Mouse (Mus musculus): ENCODE results near the gene Egfem1. TPM values are rescaled to one million over a fixed set of nuclear protein-coding genes. Genes with fewer than 3 reads are reported as not detected.

The Egfem1 gene
- polyA plus RNA-seq, 1 experiment from 2014 or later: not detected

- WGBS: 86% methylated on average over 1 of the region's 1 CpGs
- Histone ChIP-seq H3K9me3 (ENCODE audit: control insufficient read depth, low read length) (no peaks in the 10 kb centered on the region), H3K4me2 (no peak overlapping the region), H3K36me3 (ENCODE audit: control insufficient read depth, insufficient read depth, low read length) (no peaks in the 10 kb centered on the region), H3K9ac (ENCODE audit: low read depth, low read length) (no peak overlapping the region), H3K27ac (ENCODE audit: low read depth, low read length) (no peak overlapping the region), H3K27me3 (replicated peaks; ENCODE audit: control insufficient read depth, insufficient read depth, low read length) (no peaks in the 10 kb centered on the region), H3K4me1 (replicated peaks; ENCODE audit: control insufficient read depth, insufficient read depth, low read length) (no peaks in the 10 kb centered on the region), H3K4me3 (ENCODE audit: low read depth, low read length) (no peak overlapping the region)
- no peak for DNase-seq (ENCODE audit: low spot score)
- no peak for ATAC-seq (replicated peaks; ENCODE audit: low FRiP score)
Observed at GRCm38 (mm10) chr3:29544056-29544455, 462.2 kb downstream of the Egfem1 start.

GRCm38 (mm10) chr3:29563171-29563570 lies 481.3 kb downstream of the Egfem1 start:
- ATAC-seq (replicated peaks; ENCODE audit: low FRiP score) (no peak), DNase-seq (ENCODE audit: low spot score) (no peak)
- Histone ChIP-seq H3K9me3 (ENCODE audit: control insufficient read depth, low read length) (no peaks in the 10 kb centered on the region), H3K4me3 (ENCODE audit: low read depth, low read length) (no peak overlapping the region), H3K36me3 (ENCODE audit: control insufficient read depth, insufficient read depth, low read length) (no peaks in the 10 kb centered on the region), H3K4me1 (replicated peaks; ENCODE audit: control insufficient read depth, insufficient read depth, low read length) (no peaks in the 10 kb centered on the region), H3K27me3 (replicated peaks; ENCODE audit: control insufficient read depth, insufficient read depth, low read length) (no peaks in the 10 kb centered on the region), H3K27ac (ENCODE audit: low read depth, low read length) (no peak overlapping the region), H3K9ac (ENCODE audit: low read depth, low read length) (no peak overlapping the region), H3K4me2 (no peak overlapping the region)
- WGBS: 80% methylated on average over 1 of the region's 1 CpGs

- WGBS: 67% methylated on average over 5 of the region's 5 CpGs
- H3K4me1 ChIP-seq (replicated peaks; ENCODE audit: control insufficient read depth, insufficient read depth, low read length): no peaks in the 10 kb centered on the region
- no peak overlapping the region for H3K4me3 ChIP-seq (ENCODE audit: low read depth, low read length)
- DNase-seq (ENCODE audit: low spot score): no peak
- H3K4me2 ChIP-seq: no peak overlapping the region
- H3K27ac ChIP-seq (ENCODE audit: low read depth, low read length): no peak overlapping the region
- H3K36me3 ChIP-seq (ENCODE audit: control insufficient read depth, insufficient read depth, low read length): no peaks in the 10 kb centered on the region
- ATAC-seq (replicated peaks; ENCODE audit: low FRiP score): no peak
- H3K27me3 ChIP-seq (replicated peaks; ENCODE audit: control insufficient read depth, insufficient read depth, low read length): no peaks in the 10 kb centered on the region
- no peak overlapping the region for H3K9ac ChIP-seq (ENCODE audit: low read depth, low read length)
- H3K9me3 ChIP-seq (ENCODE audit: control insufficient read depth, low read length): no peaks in the 10 kb centered on the region
Observed at GRCm38 (mm10) chr3:29578055-29578860, 496.4 kb downstream of the Egfem1 start.

- ATAC-seq (replicated peaks; ENCODE audit: low FRiP score) (no peak), DNase-seq (ENCODE audit: low spot score) (no peak)
- Histone ChIP-seq H3K4me1 (replicated peaks; ENCODE audit: control insufficient read depth, insufficient read depth, low read length) (no peaks in the 10 kb centered on the region), H3K27ac (ENCODE audit: low read depth, low read length) (no peak overlapping the region), H3K9me3 (ENCODE audit: control insufficient read depth, low read length) (no peaks in the 10 kb centered on the region), H3K9ac (ENCODE audit: low read depth, low read length) (no peak overlapping the region), H3K36me3 (ENCODE audit: control insufficient read depth, insufficient read depth, low read length) (no peaks in the 10 kb centered on the region), H3K27me3 (replicated peaks; ENCODE audit: control insufficient read depth, insufficient read depth, low read length) (no peaks in the 10 kb centered on the region), H3K4me3 (ENCODE audit: low read depth, low read length) (no peak overlapping the region), H3K4me2 (no peak overlapping the region)
- WGBS: 66% methylated on average over 8 of the region's 8 CpGs
Observed at GRCm38 (mm10) chr3:29582749-29583148, 500.9 kb downstream of the Egfem1 start.

- H3K9me3 ChIP-seq (ENCODE audit: control insufficient read depth, low read length): no peaks in the 10 kb centered on the region
- H3K4me1 ChIP-seq (replicated peaks; ENCODE audit: control insufficient read depth, insufficient read depth, low read length): no peaks in the 10 kb centered on the region
- H3K27ac ChIP-seq (ENCODE audit: low read depth, low read length): no peak overlapping the region
- H3K4me2 ChIP-seq: no peak overlapping the region
- no peak overlapping the region for H3K4me3 ChIP-seq (ENCODE audit: low read depth, low read length)
- DNase-seq (ENCODE audit: low spot score) (no peak), ATAC-seq (replicated peaks; ENCODE audit: low FRiP score) (no peak)
- no peak overlapping the region for H3K9ac ChIP-seq (ENCODE audit: low read depth, low read length)
- 69% methylated on average over 7 of the region's 7 CpGs for WGBS
- no peaks in the 10 kb centered on the region for H3K36me3 ChIP-seq (ENCODE audit: control insufficient read depth, insufficient read depth, low read length)
- no peaks in the 10 kb centered on the region for H3K27me3 ChIP-seq (replicated peaks; ENCODE audit: control insufficient read depth, insufficient read depth, low read length)
Observed at GRCm38 (mm10) chr3:29602140-29602539, 520.3 kb downstream of the Egfem1 start.

GRCm38 (mm10) chr3:29608713-29609112 lies 526.9 kb downstream of the Egfem1 start:
- Histone ChIP-seq H3K9ac (ENCODE audit: low read depth, low read length) (no peak overlapping the region), H3K4me3 (ENCODE audit: low read depth, low read length) (no peak overlapping the region), H3K27me3 (replicated peaks; ENCODE audit: control insufficient read depth, insufficient read depth, low read length) (no peaks in the 10 kb centered on the region), H3K4me2 (no peak overlapping the region), H3K4me1 (replicated peaks; ENCODE audit: control insufficient read depth, insufficient read depth, low read length) (no peaks in the 10 kb centered on the region), H3K36me3 (ENCODE audit: control insufficient read depth, insufficient read depth, low read length) (no peaks in the 10 kb centered on the region), H3K27ac (ENCODE audit: low read depth, low read length) (no peak overlapping the region), H3K9me3 (ENCODE audit: control insufficient read depth, low read length) (no peaks in the 10 kb centered on the region)
- DNase-seq (ENCODE audit: low spot score) (no peak), ATAC-seq (replicated peaks; ENCODE audit: low FRiP score) (no peak)
- 72% methylated on average over 3 of the region's 3 CpGs for WGBS

- Histone ChIP-seq H3K4me3 (ENCODE audit: low read depth, low read length) (no peak overlapping the region), H3K4me1 (replicated peaks; ENCODE audit: control insufficient read depth, insufficient read depth, low read length) (no peaks in the 10 kb centered on the region), H3K27ac (ENCODE audit: low read depth, low read length) (no peak overlapping the region), H3K9ac (ENCODE audit: low read depth, low read length) (no peak overlapping the region), H3K36me3 (ENCODE audit: control insufficient read depth, insufficient read depth, low read length) (no peaks in the 10 kb centered on the region), H3K27me3 (replicated peaks; ENCODE audit: control insufficient read depth, insufficient read depth, low read length) (no peaks in the 10 kb centered on the region), H3K4me2 (no peak overlapping the region), H3K9me3 (ENCODE audit: control insufficient read depth, low read length) (no peaks in the 10 kb centered on the region)
- DNase-seq (ENCODE audit: low spot score): no peak
- 83% methylated on average over 2 of the region's 2 CpGs for WGBS
- ATAC-seq (replicated peaks; ENCODE audit: low FRiP score): no peak
Observed at GRCm38 (mm10) chr3:29609174-29609573, 527.4 kb downstream of the Egfem1 start.

- Histone ChIP-seq H3K9me3 (ENCODE audit: control insufficient read depth, low read length) (no peaks in the 10 kb centered on the region), H3K27me3 (replicated peaks; ENCODE audit: control insufficient read depth, insufficient read depth, low read length) (no peaks in the 10 kb centered on the region), H3K4me2 (no peak overlapping the region), H3K36me3 (ENCODE audit: control insufficient read depth, insufficient read depth, low read length) (no peaks in the 10 kb centered on the region), H3K4me3 (ENCODE audit: low read depth, low read length) (no peak overlapping the region), H3K9ac (ENCODE audit: low read depth, low read length) (no peak overlapping the region), H3K4me1 (replicated peaks; ENCODE audit: control insufficient read depth, insufficient read depth, low read length) (no peaks in the 10 kb centered on the region), H3K27ac (ENCODE audit: low read depth, low read length) (no peak overlapping the region)
- ATAC-seq (replicated peaks; ENCODE audit: low FRiP score): no peak
- DNase-seq (ENCODE audit: low spot score): no peak
- WGBS: 81% methylated on average over 1 of the region's 1 CpGs
Observed at GRCm38 (mm10) chr3:29619586-29619985, 537.8 kb downstream of the Egfem1 start.

- H3K4me3 ChIP-seq (ENCODE audit: low read depth, low read length): no peak overlapping the region
- ATAC-seq (replicated peaks; ENCODE audit: low FRiP score): no peak
- no peaks in the 10 kb centered on the region for H3K9me3 ChIP-seq (ENCODE audit: control insufficient read depth, low read length)
- WGBS: 55% methylated on average over 2 of the region's 2 CpGs
- H3K36me3 ChIP-seq (ENCODE audit: control insufficient read depth, insufficient read depth, low read length): no peaks in the 10 kb centered on the region
- no peak overlapping the region for H3K9ac ChIP-seq (ENCODE audit: low read depth, low read length)
- H3K4me1 ChIP-seq (replicated peaks; ENCODE audit: control insufficient read depth, insufficient read depth, low read length): no peaks in the 10 kb centered on the region
- H3K27me3 ChIP-seq (replicated peaks; ENCODE audit: control insufficient read depth, insufficient read depth, low read length): no peaks in the 10 kb centered on the region
- no peak overlapping the region for H3K27ac ChIP-seq (ENCODE audit: low read depth, low read length)
- no peak for DNase-seq (ENCODE audit: low spot score)
- no peak overlapping the region for H3K4me2 ChIP-seq
Observed at GRCm38 (mm10) chr3:29639819-29640218, 558.0 kb downstream of the Egfem1 start.

Measured in liver, embryonic 11.5 days (tissue).